Mouse (Mus musculus) erythroblast, embryonic 14.5 days (primary cell): ENCODE measurements around the gene Cpn1.

ENCODE experiments used
- GATA1 ChIP-seq: IDR thresholded peaks from 2 replicates; pipeline ENCODE4 v1.6.1; 2012; ENCODE audit warnings: low read length, inconsistent platforms, mixed read lengths
- TAL1 ChIP-seq: IDR thresholded peaks from 3 replicates; pipeline ENCODE4 v1.6.1; 2012; ENCODE audit warnings: low read length, inconsistent platforms, mixed read lengths

DNA sequence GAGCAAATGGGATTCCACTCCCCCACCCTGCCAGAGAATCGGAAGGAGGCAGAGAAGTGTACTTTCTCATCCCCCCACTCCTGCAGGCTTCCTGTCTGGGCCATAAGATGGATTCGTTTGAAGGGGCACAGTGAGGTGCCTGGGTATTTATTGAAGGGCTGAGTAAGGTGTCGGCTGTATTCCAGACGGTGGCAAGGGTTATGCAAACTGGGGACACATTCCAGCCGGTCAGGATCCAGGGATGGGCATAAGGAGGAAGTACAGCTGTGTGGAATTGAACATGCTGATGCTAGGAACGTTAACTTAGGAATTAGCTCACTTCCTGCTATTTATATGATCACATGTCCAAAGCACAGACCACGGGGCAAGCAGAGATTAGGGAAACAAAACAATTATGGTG is 56.0 kb downstream of the Cpn1 start:
- TF ChIP-seq TAL1 (no peak), GATA1 (no peak)
